Mouse (Mus musculus) ES-Bruce4 (cell line): Measurements from ENCODE around the gene Sh3d19. TPM values are rescaled to one million over a fixed set of nuclear protein-coding genes. Genes with fewer than 3 reads are reported as not detected.
A peak's percentile ranks its signal among the peaks of the same experiment; 100 is the strongest.

ENCODE experiments used
- H3K27ac ChIP-seq: 2 replicates; pipeline ENCODE4 v1.5.1; 2012; ENCODE audit warnings: low read length, inconsistent platforms; ENCODE audit not compliant: insufficient read depth
- H3K27me3 ChIP-seq: 2 replicates; pipeline ENCODE4 v1.6.1; 2012; ENCODE audit warnings: mild to moderate bottlenecking, low read length, inconsistent platforms; ENCODE audit not compliant: control insufficient read depth, poor library complexity, insufficient read depth, severe bottlenecking
- H3K36me3 ChIP-seq: 2 replicates; pipeline ENCODE4 v1.6.1; 2012; ENCODE audit warnings: inconsistent platforms, mild to moderate bottlenecking, low read length, moderate library complexity; ENCODE audit not compliant: control insufficient read depth, poor library complexity, insufficient read depth, severe bottlenecking
- H3K4me1 ChIP-seq: one replicate; pipeline ENCODE4 v1.8.1; 2011; ENCODE audit warnings: low read length; ENCODE audit not compliant: control insufficient read depth, insufficient read depth
- H3K4me3 ChIP-seq: 2 replicates; pipeline ENCODE4 v1.5.1; 2011; ENCODE audit warnings: low read depth, mild to moderate bottlenecking, low read length
- H3K9ac ChIP-seq: 2 replicates; pipeline ENCODE4 v1.6.1; 2012; ENCODE audit warnings: low read depth, mild to moderate bottlenecking, inconsistent platforms; ENCODE audit not compliant: poor library complexity, severe bottlenecking
- H3K9me3 ChIP-seq: replicated peaks from 2 replicates; pipeline ENCODE4 v1.6.1; 2012; ENCODE audit warnings: mild to moderate bottlenecking, low read length, inconsistent platforms; ENCODE audit not compliant: control insufficient read depth, poor library complexity, insufficient read depth, severe bottlenecking
- CTCF ChIP-seq: IDR thresholded peaks from one replicate; pipeline ENCODE4 v1.8.1; 2011; ENCODE audit warnings: low read depth, low read length
- EP300 ChIP-seq: IDR thresholded peaks from 2 replicates; pipeline ENCODE4 v1.6.1; 2011; ENCODE audit warnings: low read depth, low read length; ENCODE audit not compliant: insufficient read depth
- POLR2A ChIP-seq: IDR thresholded peaks from one replicate; pipeline ENCODE4 v1.8.1; 2011; ENCODE audit warnings: low read length; ENCODE audit not compliant: insufficient read depth
- polyA plus RNA-seq: library from polyadenylated mRNA; stranded (reverse); fragments of >200 nt; gene quantifications from 2 replicates; pipeline ENCODE4 v1.2.4, GENCODE M21; 2011; ENCODE audit warnings: low read depth; ENCODE audit not compliant: missing spikeins, insufficient read depth, insufficient read length

Gene Sh3d19
- polyA plus RNA-seq, 1 experiment: 46.6 TPM

DNA sequence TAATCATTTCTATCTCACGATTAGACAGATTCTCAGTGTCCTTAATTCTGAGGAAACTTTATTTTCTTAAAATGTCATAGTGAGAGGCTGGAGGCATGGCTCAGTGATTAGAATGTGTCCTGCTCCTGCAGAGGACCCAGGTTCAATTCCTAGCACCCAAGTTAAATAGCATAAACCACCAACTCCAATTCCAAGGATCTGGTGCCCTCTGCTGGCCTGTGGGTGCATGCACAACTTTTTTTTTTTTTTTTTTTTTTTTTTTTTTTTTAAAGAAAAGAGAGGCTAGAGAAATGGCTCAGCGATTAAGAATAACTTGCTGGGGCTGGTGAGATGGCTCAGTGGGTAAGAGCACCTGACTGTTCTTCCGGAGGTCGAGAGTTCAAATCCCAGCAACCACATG is 146.0 kb downstream of the Sh3d19 start:
- Histone ChIP-seq H3K27ac (no peak overlapping the region), H3K27me3 (no peaks in the 10 kb centered on the region), H3K36me3 (peaks cover 3% of the 10 kb centered on the region; the same call in 1 of the 2 replicates), H3K9ac (no peak overlapping the region), H3K4me1 (peaks cover 3% of the 10 kb centered on the region), H3K4me3 (no peak overlapping the region), H3K9me3 (peaks cover 2% of the 10 kb centered on the region; the same call in 1 of the 2 replicates)
- no peak for TF ChIP-seq POLR2A
- TF ChIP-seq CTCF: no peak
- TF ChIP-seq EP300: no peak

DNA sequence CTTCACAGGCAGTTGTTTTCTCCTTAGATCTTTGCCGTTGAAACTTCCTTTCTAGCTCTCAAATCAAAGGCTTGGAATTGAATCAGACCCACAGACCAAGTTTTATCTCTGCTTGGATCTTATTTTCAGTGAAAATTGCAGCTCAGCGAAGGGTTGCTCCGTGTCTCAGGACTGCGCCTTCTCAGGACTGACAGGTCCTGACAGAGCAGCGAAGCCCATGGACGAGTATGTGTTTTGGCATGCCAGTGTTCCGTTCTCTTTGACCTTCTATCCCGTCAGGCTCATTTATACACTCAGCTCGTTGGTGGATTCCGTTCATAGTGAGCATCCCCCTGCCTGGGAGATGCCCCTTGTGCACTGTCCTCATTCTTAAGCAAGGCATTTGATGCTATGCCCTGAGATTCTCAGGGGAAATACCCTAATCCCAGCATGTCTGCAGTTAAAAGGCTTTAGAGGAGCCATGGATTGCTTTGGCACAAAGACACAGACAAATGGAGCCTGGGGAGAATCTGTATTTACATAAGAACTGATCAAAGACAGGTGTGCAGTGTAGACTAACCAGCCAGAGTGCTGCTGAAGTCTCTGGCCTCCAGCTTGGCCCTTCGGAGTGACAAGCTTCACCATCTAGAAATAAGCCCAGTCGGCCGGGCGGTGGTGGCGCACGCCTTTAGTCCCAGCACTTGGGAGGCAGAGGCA is 148.5 kb downstream of the Sh3d19 start:
- Histone ChIP-seq H3K36me3 (peaks cover 13% of the 10 kb centered on the region), H3K27me3 (no peaks in the 10 kb centered on the region), H3K27ac (no peak overlapping the region), H3K4me1 (peaks cover 3% of the 10 kb centered on the region), H3K9ac (no peak overlapping the region), H3K9me3 (peaks cover 2% of the 10 kb centered on the region; the same call in 1 of the 2 replicates), H3K4me3 (no peak overlapping the region)
- TF ChIP-seq POLR2A: no peak
- TF ChIP-seq EP300: no peak
- no peak for TF ChIP-seq CTCF

DNA sequence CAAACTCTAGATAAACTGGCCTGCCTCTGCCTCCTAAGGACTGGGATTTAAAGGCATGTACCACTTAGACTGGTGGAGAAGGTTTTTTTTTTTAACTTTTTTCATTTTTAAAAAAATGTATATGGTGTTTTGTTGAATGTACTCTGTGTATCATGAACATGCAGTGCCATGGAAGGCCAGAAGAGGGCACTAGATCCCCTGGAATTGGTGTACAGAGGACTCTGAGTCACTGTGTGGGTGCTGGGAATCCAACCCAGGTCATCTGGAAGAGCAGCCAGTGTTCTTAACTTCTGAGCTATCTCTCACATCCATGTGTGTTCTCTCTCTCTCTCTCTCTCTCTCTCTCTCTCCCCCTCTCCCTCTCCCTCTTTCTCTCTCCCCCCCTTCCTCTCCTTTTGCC is 151.2 kb downstream of the Sh3d19 start:
- H3K27me3 ChIP-seq: no peaks in the 10 kb centered on the region
- no peak overlapping the region for H3K4me3 ChIP-seq
- H3K36me3 ChIP-seq: peaks cover 16% of the 10 kb centered on the region
- TF ChIP-seq CTCF: peak; percentile 37
- TF ChIP-seq EP300: no peak
- no peak for TF ChIP-seq POLR2A
- no peak overlapping the region for H3K27ac ChIP-seq
- peaks cover 3% of the 10 kb centered on the region for H3K4me1 ChIP-seq
- no peak overlapping the region for H3K9ac ChIP-seq
- H3K9me3 ChIP-seq: no peaks in the 10 kb centered on the region

DNA sequence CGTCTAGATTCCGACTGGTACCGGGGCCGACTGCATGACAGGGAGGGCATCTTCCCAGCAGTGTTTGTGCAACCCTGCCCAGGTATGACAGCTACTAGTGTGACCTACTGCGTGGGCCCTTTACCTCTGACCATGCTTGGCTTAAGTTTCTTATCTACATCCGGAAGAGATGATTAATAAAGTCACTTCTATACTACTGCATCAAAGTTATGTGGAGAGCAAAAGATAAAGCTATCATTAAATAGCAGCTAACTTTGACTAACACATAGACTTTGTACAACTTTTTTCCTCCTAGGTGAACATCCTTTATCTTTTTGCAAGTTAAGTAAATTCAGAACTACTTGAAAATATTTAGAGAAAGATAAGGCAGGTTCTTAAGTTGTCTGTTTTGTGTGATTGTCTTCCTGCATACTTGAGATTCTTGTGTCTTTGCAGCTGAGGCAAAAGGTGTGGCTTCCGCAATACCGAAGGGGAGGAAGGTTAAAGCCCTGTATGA is 152.4 kb downstream of the Sh3d19 start:
- H3K4me3 ChIP-seq: no peak overlapping the region
- H3K9ac ChIP-seq: no peak overlapping the region
- no peak overlapping the region for H3K27ac ChIP-seq
- peaks cover 18% of the 10 kb centered on the region for H3K36me3 ChIP-seq
- peaks cover 3% of the 10 kb centered on the region for H3K4me1 ChIP-seq
- no peaks in the 10 kb centered on the region for H3K27me3 ChIP-seq
- TF ChIP-seq EP300: no peak
- no peak for TF ChIP-seq POLR2A
- no peaks in the 10 kb centered on the region for H3K9me3 ChIP-seq

DNA sequence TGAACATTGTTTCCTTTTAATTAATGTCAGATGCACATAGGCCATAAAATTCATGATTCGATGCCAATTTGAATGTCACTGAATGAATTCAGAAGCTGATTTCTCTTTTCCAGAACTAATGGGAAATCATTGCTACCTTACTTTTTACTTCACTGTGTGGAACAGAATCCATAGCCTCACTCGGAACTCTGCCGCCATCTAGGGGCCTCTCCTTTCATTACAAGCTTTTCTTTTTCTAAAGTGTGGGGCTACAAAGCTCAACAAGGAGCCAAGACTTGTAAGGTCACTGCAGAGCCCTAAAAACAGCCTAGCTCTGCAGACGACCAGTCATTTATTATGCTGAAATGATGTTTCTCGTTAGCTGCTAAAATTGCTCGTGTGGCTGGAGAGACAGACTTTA is 158.8 kb downstream of the Sh3d19 start:
- no peaks in the 10 kb centered on the region for H3K27me3 ChIP-seq
- H3K27ac ChIP-seq: no peak overlapping the region
- H3K4me3 ChIP-seq: no peak overlapping the region
- TF ChIP-seq POLR2A (no peak), EP300 (no peak), CTCF (no peak)
- H3K9ac ChIP-seq: no peak overlapping the region
- peaks cover 14% of the 10 kb centered on the region for H3K36me3 ChIP-seq
- no peaks in the 10 kb centered on the region for H3K4me1 ChIP-seq
- H3K9me3 ChIP-seq: no peaks in the 10 kb centered on the region

DNA sequence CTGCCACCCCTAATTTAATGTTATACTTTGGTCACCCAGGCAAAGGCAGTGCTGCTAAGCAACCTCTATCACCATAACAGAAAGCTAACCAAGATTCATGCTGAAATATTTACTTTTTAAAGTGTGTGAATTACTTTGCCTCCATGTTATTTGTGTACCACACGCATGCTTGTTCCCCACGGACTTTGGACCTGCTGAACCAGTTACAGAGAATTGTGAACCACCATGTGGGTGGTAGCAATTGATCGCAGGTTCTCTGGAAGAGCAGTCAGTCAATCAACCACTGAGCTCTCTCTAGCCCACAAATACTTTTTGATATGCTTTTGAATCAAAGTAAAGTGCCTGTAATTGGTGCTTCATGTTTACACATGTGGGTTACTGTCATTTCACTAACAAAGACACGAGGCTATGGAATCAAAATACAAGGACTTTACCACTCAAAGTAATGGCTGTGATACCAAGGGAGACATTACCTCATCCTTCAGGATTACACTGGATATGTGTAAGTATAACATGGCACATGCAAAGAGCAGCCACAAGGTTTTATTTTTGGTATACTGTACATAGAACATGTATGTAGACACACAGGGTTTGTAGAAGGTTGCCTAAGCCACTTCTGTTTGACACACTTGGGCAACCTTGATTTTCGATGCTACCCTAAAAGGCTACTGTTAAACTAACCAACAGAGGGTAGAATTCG is 164.2 kb downstream of the Sh3d19 start:
- Histone ChIP-seq H3K9ac (no peak overlapping the region), H3K27ac (no peak overlapping the region), H3K9me3 (no peaks in the 10 kb centered on the region), H3K27me3 (no peaks in the 10 kb centered on the region), H3K4me3 (no peak overlapping the region), H3K36me3 (peaks cover 60% of the 10 kb centered on the region), H3K4me1 (no peaks in the 10 kb centered on the region)
- TF ChIP-seq POLR2A: no peak
- TF ChIP-seq CTCF: no peak
- TF ChIP-seq EP300: no peak
